Comparison of ENCODE assay signal across 19 mouse cellular contexts in genomic region chr14:28531531-28531930, GRCm38 (mm10).
"Had no signal": no experiment of that assay in that cellular context is flagged by ENCODE, and none has a peak within 500 bp of the region (broad histone marks: within the 10 kb centered on the region; RNA-seq: fewer than 3 reads in every experiment).

No protein-coding gene starts in this region.

- H3K9ac ChIP-seq: kidney, embryonic 15.5 days; limb, embryonic 12.5 days; limb, embryonic 15.5 days; liver, embryonic 14.5 days; lung, embryonic 15.5 days; midbrain, embryonic 12.5 days had no signal

- ATAC-seq: midbrain, embryonic 16.5 days had no signal

- H3K9me3 ChIP-seq: kidney, embryonic 15.5 days; limb, embryonic 12.5 days; limb, embryonic 15.5 days; lung, embryonic 15.5 days; midbrain, embryonic 12.5 days had no signal

- H3K27ac ChIP-seq: kidney, embryonic 15.5 days; left cerebral cortex, adult 2 months; limb, embryonic 12.5 days; limb, embryonic 15.5 days; liver, embryonic 14.5 days; lung, embryonic 15.5 days; midbrain, embryonic 12.5 days had no signal

- H3K27me3 ChIP-seq: limb, embryonic 15.5 days; lung, embryonic 15.5 days; megakaryocyte, embryonic 14.5 days had no signal

- H3K4me1 ChIP-seq: megakaryocyte, embryonic 14.5 days; midbrain, embryonic 12.5 days had no signal

- H3K36me3 ChIP-seq: kidney, embryonic 15.5 days; limb, embryonic 15.5 days; lung, embryonic 15.5 days; midbrain, embryonic 12.5 days had no signal

- DNase-seq: kidney, adult 18-20 months; kidney, postnatal 14 days; layer of hippocampus, postnatal 36 days; lung, adult 18-20 months; lung, postnatal 10 days; lung, postnatal 36 days; thymus, adult 2 months; thymus, postnatal 14 days; thymus, postnatal 4 days had no signal

- H3K4me3 ChIP-seq: kidney, embryonic 15.5 days; left cerebral cortex, adult 2 months; limb, embryonic 12.5 days; limb, embryonic 15.5 days; lung, embryonic 15.5 days; megakaryocyte, embryonic 14.5 days; midbrain, embryonic 12.5 days had no signal

- H3K4me2 ChIP-seq: kidney, embryonic 15.5 days; limb, embryonic 12.5 days; limb, embryonic 15.5 days; liver, embryonic 11.5 days; lung, embryonic 15.5 days; midbrain, embryonic 12.5 days had no signal
